Mouse (Mus musculus) kidney, postnatal 10 days (tissue): Measurements from ENCODE around the gene Klhl33.
"Not testable (repeated sequence)": the region's sequence is repeated elsewhere in the genome, so short reads cannot be mapped to it uniquely, and the experiment has no call there.

Source experiments
- DNase-seq: peaks from one replicate; pipeline ENCODE4 v3.0.0; 2021; ENCODE audit warnings: mixed read lengths

Gene Klhl33

GRCm38 (mm10) chr14:50897374-50897765 is at the start of gene Klhl33:
Gene Klhl33 (minus strand): TSS chr14:50897507.
- DNase-seq: no peak

- not testable (repeated sequence) for DNase-seq
Measured at GRCm38 (mm10) chr14:50945526-50945925, 48.2 kb upstream of the Klhl33 start.

GRCm38 (mm10) chr14:50945081-50945480 is 47.8 kb upstream of the Klhl33 start:
- DNase-seq: not testable (repeated sequence)

- not testable (repeated sequence) for DNase-seq
Measured at GRCm38 (mm10) chr14:50944668-50945033, 47.3 kb upstream of the Klhl33 start.

GRCm38 (mm10) chr14:50943932-50944667 is 46.8 kb upstream of the Klhl33 start, which contains the start of gene Gm49342:
Gene Gm49342 (plus strand): TSS chr14:50944517.
- peak; percentile 95 for DNase-seq

- DNase-seq: no peak
Measured at GRCm38 (mm10) chr14:50938940-50939339, 41.6 kb upstream of the Klhl33 start.

- DNase-seq: no peak
Measured at GRCm38 (mm10) chr14:50938119-50938908, 41.0 kb upstream of the Klhl33 start.

- no peak for DNase-seq
Measured at GRCm38 (mm10) chr14:50936649-50937048, 39.3 kb upstream of the Klhl33 start.

GRCm38 (mm10) chr14:50931493-50932020 is 34.2 kb upstream of the Klhl33 start:
- DNase-seq: no peak

- DNase-seq: peak; percentile 100
Measured at GRCm38 (mm10) chr14:50930754-50931492, 33.6 kb upstream of the Klhl33 start, which contains the start of the genes Pip4p1 and Pnp. Gene Pip4p1 (minus strand): TSS chr14:50930856. Gene Pnp (plus strand): TSS chr14:50931082.

- peak; percentile 77 for DNase-seq
Measured at GRCm38 (mm10) chr14:50930377-50930753, 33.1 kb upstream of the Klhl33 start.

GRCm38 (mm10) chr14:50929951-50930350 is 32.6 kb upstream of the Klhl33 start:
- no peak for DNase-seq

GRCm38 (mm10) chr14:50927366-50927765 is 30.1 kb upstream of the Klhl33 start:
- no peak for DNase-seq

GRCm38 (mm10) chr14:50925111-50925920 is 28.0 kb upstream of the Klhl33 start:
- DNase-seq: no peak

- DNase-seq: peak; percentile 98
Measured at GRCm38 (mm10) chr14:50924281-50925064, 27.2 kb upstream of the Klhl33 start, which contains the start of the genes Osgep and Apex1. Gene Osgep (minus strand): TSS chr14:50924893. Gene Apex1 (plus strand): TSS chr14:50924968.

GRCm38 (mm10) chr14:50923437-50923836 is 26.1 kb upstream of the Klhl33 start:
- DNase-seq: not testable (repeated sequence)

- no peak for DNase-seq
Measured at GRCm38 (mm10) chr14:50911356-50911755, 14.0 kb upstream of the Klhl33 start.

- no peak for DNase-seq
Measured at GRCm38 (mm10) chr14:50908126-50908525, 10.8 kb upstream of the Klhl33 start.

GRCm38 (mm10) chr14:50905327-50905726 is 8.0 kb upstream of the Klhl33 start:
- DNase-seq: not testable (repeated sequence)

- no peak for DNase-seq
Measured at GRCm38 (mm10) chr14:50904828-50905129, 7.5 kb upstream of the Klhl33 start.
